Mouse (Mus musculus) stomach, embryonic 15.5 days (tissue): ENCODE measurements around the gene Ergic2. TPM values are rescaled to one million over a fixed set of nuclear protein-coding genes. Genes with fewer than 3 reads are reported as not detected.
"Not testable (repeated sequence)": the region's sequence is repeated elsewhere in the genome, so short reads cannot be mapped to it uniquely, and the experiment has no call there.

Experiments used
- ATAC-seq: fragments of 200-750 bp; cut with Nextera tagmentation; 2 replicates; pipeline ENCODE4 v1.8.0; 2017; ENCODE audit warnings: low read depth, moderate number of reproducible peaks, moderate TSS enrichment; ENCODE audit not compliant: insufficient read depth, low FRiP score
- H3K27ac ChIP-seq: fragments of 300-500 bp; sonication (generic); 2 replicates; pipeline ENCODE4 v1.5.1; 2015; ENCODE audit warnings: mild to moderate bottlenecking, inconsistent platforms
- H3K27me3 ChIP-seq: fragments of 300-500 bp; sonication (generic); replicated peaks from 2 replicates; pipeline ENCODE4 v1.6.1; 2015; ENCODE audit warnings: inconsistent platforms
- H3K36me3 ChIP-seq: fragments of 300-500 bp; sonication (generic); 2 replicates; pipeline ENCODE4 v1.6.1; 2015; ENCODE audit warnings: inconsistent platforms
- H3K4me1 ChIP-seq: fragments of 300-500 bp; sonication (generic); 2 replicates; pipeline ENCODE4 v1.6.1; 2015; ENCODE audit warnings: inconsistent platforms
- H3K4me2 ChIP-seq: fragments of 300-500 bp; sonication (generic); 2 replicates; pipeline ENCODE4 v1.6.1; 2015; ENCODE audit warnings: mild to moderate bottlenecking, inconsistent platforms
- H3K4me3 ChIP-seq: fragments of 300-500 bp; sonication (generic); replicated peaks from 2 replicates; pipeline ENCODE4 v1.5.1; 2015; ENCODE audit warnings: inconsistent platforms
- H3K9ac ChIP-seq: fragments of 300-500 bp; sonication (generic); 2 replicates; pipeline ENCODE4 v1.6.1; 2015; ENCODE audit warnings: inconsistent platforms
- H3K9me3 ChIP-seq: fragments of 300-500 bp; sonication (generic); 2 replicates; pipeline ENCODE4 v1.6.1; 2016; ENCODE audit warnings: inconsistent platforms
- WGBS: fragments of 180-500 bp; shearing (Covaris S2); methylation state at CpG from one replicate; pipeline ENCODE4 v1.1.7; 2015; 5-methylcytosine and 5-hydroxymethylcytosine counted together
- polyA plus RNA-seq: library from polyadenylated mRNA; unstranded; fragments of >200 nt; fragmentation: Nextera tagmentation; extraction: Ambion mirVana; gene quantifications from 2 replicates; pipeline ENCODE4 v1.2.1, GENCODE M21; 2015

The Ergic2 gene
- polyA plus RNA-seq, 1 experiment from 2014 or later: 217 TPM

- Histone ChIP-seq H3K4me1 (no peaks in the 10 kb centered on the region), H3K27ac (peak overlapping the region; percentile 74), H3K9ac (no peak overlapping the region), H3K4me3 (no peak overlapping the region), H3K4me2 (no peak overlapping the region), H3K36me3 (peaks cover 17% of the 10 kb centered on the region), H3K27me3 (no peaks in the 10 kb centered on the region), H3K9me3 (no peaks in the 10 kb centered on the region)
- 0 out of 2 replicates have a peak, but pooled peaks have one; percentile 22 for ATAC-seq
- 79% methylated on average over 3 of the region's 3 CpGs for WGBS
Measured at GRCm38 (mm10) chr6:148199729-148200128, 12.4 kb downstream of the Ergic2 start.

- Histone ChIP-seq H3K27me3 (no peaks in the 10 kb centered on the region), H3K4me3 (no peak overlapping the region), H3K27ac (no peak overlapping the region), H3K4me2 (no peak overlapping the region), H3K9me3 (no peaks in the 10 kb centered on the region), H3K4me1 (no peaks in the 10 kb centered on the region), H3K9ac (no peak overlapping the region), H3K36me3 (peaks cover 20% of the 10 kb centered on the region)
- peak; percentile 88 for ATAC-seq
- 54% methylated on average over 2 of the region's 2 CpGs for WGBS
Measured at GRCm38 (mm10) chr6:148199177-148199576, 13.0 kb downstream of the Ergic2 start.

GRCm38 (mm10) chr6:148193972-148194701, 18.0 kb downstream of the Ergic2 start:
- 82% methylated on average over 6 of the region's 6 CpGs for WGBS
- Histone ChIP-seq H3K36me3 (peaks cover 16% of the 10 kb centered on the region), H3K9me3 (no peaks in the 10 kb centered on the region), H3K4me3 (no peak overlapping the region), H3K4me1 (no peaks in the 10 kb centered on the region), H3K27me3 (no peaks in the 10 kb centered on the region), H3K27ac (no peak overlapping the region), H3K4me2 (no peak overlapping the region), H3K9ac (no peak overlapping the region)
- no peak for ATAC-seq

DNA sequence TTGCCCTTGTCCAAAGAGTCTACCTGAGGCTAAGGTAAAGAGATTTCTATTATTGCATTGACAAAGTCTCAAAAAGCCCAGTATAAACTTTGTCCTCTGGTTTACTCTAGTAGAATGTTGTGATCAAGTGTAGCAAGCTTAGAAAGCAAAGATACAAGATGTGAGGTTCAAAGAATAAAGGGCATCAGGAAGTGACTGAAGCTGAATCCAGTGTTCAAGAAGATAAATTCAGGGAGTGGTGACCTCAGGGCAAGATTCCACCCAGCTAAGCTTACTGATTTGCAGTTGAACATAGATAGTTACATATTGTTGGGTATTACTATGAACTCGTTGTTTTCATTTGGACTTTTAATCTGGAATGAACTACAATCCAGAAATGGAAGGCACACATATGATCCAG, 26.5 kb downstream of the Ergic2 start:
- WGBS: 91% methylated on average over 1 of the region's 1 CpGs
- H3K4me1 ChIP-seq: no peaks in the 10 kb centered on the region
- no peak for ATAC-seq

GRCm38 (mm10) chr6:148172904-148173303, 39.3 kb downstream of the Ergic2 start:
- ATAC-seq: no peak
- no peak overlapping the region for H3K27ac ChIP-seq
- H3K36me3 ChIP-seq: no peaks in the 10 kb centered on the region
- WGBS: 49% methylated on average over 3 of the region's 3 CpGs
- no peak overlapping the region for H3K4me3 ChIP-seq
- no peak overlapping the region for H3K9ac ChIP-seq
- H3K27me3 ChIP-seq: no peaks in the 10 kb centered on the region
- H3K4me2 ChIP-seq: no peak overlapping the region
- no peaks in the 10 kb centered on the region for H3K4me1 ChIP-seq
- no peaks in the 10 kb centered on the region for H3K9me3 ChIP-seq

More for the DNA sequence above, 26.5 kb downstream of the Ergic2 start:
- Histone ChIP-seq H3K9me3 (no peaks in the 10 kb centered on the region), H3K27ac (no peak overlapping the region), H3K9ac (no peak overlapping the region), H3K4me3 (no peak overlapping the region), H3K4me2 (no peak overlapping the region), H3K27me3 (no peaks in the 10 kb centered on the region), H3K36me3 (peaks cover 33% of the 10 kb centered on the region)

DNA sequence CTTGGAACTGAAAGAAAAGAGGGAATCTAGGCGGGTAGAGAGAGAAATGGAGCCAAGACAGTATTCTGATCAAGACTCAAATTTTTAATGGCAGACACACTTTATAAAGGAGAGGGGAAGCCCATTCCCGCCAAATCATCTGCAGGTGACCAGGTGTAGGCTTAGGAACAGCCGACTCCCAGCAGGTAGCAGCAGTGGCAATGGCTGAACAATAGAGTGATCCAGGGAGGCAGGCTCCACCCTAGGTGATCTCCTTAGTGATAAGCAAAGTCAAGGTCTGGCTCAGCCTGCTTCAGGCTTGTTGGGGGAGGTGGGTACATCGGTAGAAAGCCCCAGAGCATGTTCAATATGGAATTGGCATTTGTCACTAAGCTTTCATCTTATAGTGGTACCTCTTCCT, 59.9 kb downstream of the Ergic2 start:
- H3K27me3 ChIP-seq, H3K36me3 ChIP-seq, H3K4me1 ChIP-seq, H3K9ac ChIP-seq, H3K27ac ChIP-seq, H3K4me3 ChIP-seq, H3K4me2 ChIP-seq, H3K9me3 ChIP-seq, ATAC-seq: not testable (repeated sequence)
- 55% methylated on average over 4 of the region's 4 CpGs for WGBS

- H3K9me3 ChIP-seq: no peaks in the 10 kb centered on the region
- H3K36me3 ChIP-seq: no peaks in the 10 kb centered on the region
- no peaks in the 10 kb centered on the region for H3K4me1 ChIP-seq
- H3K4me3 ChIP-seq: no peak overlapping the region
- no peak overlapping the region for H3K27ac ChIP-seq
- 78% methylated on average over 1 of the region's 1 CpGs for WGBS
- ATAC-seq: no peak
- no peaks in the 10 kb centered on the region for H3K27me3 ChIP-seq
- H3K4me2 ChIP-seq: no peak overlapping the region
- H3K9ac ChIP-seq: no peak overlapping the region
Measured at GRCm38 (mm10) chr6:148142421-148142820, 69.8 kb downstream of the Ergic2 start.

GRCm38 (mm10) chr6:148141874-148142273, 70.3 kb downstream of the Ergic2 start:
- H3K27ac ChIP-seq: no peak overlapping the region
- no peak for ATAC-seq
- no peaks in the 10 kb centered on the region for H3K27me3 ChIP-seq
- H3K36me3 ChIP-seq: no peaks in the 10 kb centered on the region
- no peak overlapping the region for H3K4me3 ChIP-seq
- H3K4me2 ChIP-seq: no peak overlapping the region
- no peaks in the 10 kb centered on the region for H3K9me3 ChIP-seq
- no peaks in the 10 kb centered on the region for H3K4me1 ChIP-seq
- WGBS: 81% methylated on average over 5 of the region's 5 CpGs
- no peak overlapping the region for H3K9ac ChIP-seq

DNA sequence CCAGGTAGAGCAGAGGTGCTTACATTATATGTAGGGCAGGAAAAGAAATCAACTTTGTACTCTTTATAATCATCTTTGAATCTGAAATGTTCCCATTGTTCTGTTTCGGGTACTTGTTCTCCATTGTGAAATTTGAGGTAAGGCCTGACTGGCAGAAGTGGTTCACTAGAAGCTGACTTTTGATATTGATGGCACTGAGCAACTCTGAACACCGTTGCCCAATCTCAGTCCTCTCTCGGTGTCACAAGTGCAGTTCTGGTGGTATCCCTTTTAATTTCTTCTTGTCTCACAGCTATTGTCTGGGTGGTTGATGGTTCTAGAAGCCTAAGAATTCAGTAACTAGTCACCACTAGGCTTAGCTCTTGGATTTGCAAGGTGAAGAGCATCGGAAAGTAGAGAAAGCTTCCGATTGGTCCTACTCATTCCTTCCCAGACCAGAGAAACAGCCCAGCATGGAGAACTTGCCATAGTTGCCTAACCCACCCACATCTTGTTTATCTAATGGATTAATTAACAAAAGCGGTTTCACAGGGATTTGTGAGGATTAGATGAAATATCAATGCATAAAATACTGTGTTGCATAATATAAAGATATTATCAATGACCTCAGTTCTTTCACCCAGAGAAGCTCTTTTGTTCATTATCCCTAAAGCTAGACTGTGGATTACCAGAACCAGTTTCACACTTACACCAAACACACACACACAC, 72.7 kb downstream of the Ergic2 start:
- Histone ChIP-seq H3K4me1 (no peaks in the 10 kb centered on the region), H3K4me2 (no peak overlapping the region), H3K27ac (no peak overlapping the region), H3K4me3 (no peak overlapping the region), H3K27me3 (no peaks in the 10 kb centered on the region), H3K9me3 (no peaks in the 10 kb centered on the region), H3K9ac (no peak overlapping the region), H3K36me3 (no peaks in the 10 kb centered on the region)
- ATAC-seq: no peak
- 78% methylated on average over 6 of the region's 6 CpGs for WGBS

- no peak overlapping the region for H3K9ac ChIP-seq
- no peak overlapping the region for H3K4me3 ChIP-seq
- H3K27ac ChIP-seq: no peak overlapping the region
- H3K4me2 ChIP-seq: no peak overlapping the region
- H3K36me3 ChIP-seq: no peaks in the 10 kb centered on the region
- no peaks in the 10 kb centered on the region for H3K4me1 ChIP-seq
- WGBS: 29% methylated on average over 9 of the region's 9 CpGs
- H3K27me3 ChIP-seq: no peaks in the 10 kb centered on the region
- no peaks in the 10 kb centered on the region for H3K9me3 ChIP-seq
- ATAC-seq: peak; percentile 56; the same call in 1 of the 2 replicates
Measured at GRCm38 (mm10) chr6:148135769-148136382, 76.3 kb downstream of the Ergic2 start.

- no peak for ATAC-seq
- no peak overlapping the region for H3K4me2 ChIP-seq
- no peak overlapping the region for H3K27ac ChIP-seq
- H3K9me3 ChIP-seq: no peaks in the 10 kb centered on the region
- no peaks in the 10 kb centered on the region for H3K36me3 ChIP-seq
- H3K4me3 ChIP-seq: no peak overlapping the region
- H3K9ac ChIP-seq: no peak overlapping the region
- no peaks in the 10 kb centered on the region for H3K27me3 ChIP-seq
- no peaks in the 10 kb centered on the region for H3K4me1 ChIP-seq
Measured at GRCm38 (mm10) chr6:148133536-148133935, 78.6 kb downstream of the Ergic2 start.

- Histone ChIP-seq H3K4me1 (no peaks in the 10 kb centered on the region), H3K9ac (no peak overlapping the region), H3K9me3 (no peaks in the 10 kb centered on the region), H3K27me3 (no peaks in the 10 kb centered on the region), H3K4me3 (no peak overlapping the region), H3K36me3 (no peaks in the 10 kb centered on the region), H3K4me2 (no peak overlapping the region), H3K27ac (no peak overlapping the region)
- ATAC-seq: no peak
- WGBS: 70% methylated on average over 10 of the region's 10 CpGs
Measured at GRCm38 (mm10) chr6:148132314-148132713, 79.9 kb downstream of the Ergic2 start.
